ENCODE assay signal across 8 mouse cellular contexts in the genomic region with DNA sequence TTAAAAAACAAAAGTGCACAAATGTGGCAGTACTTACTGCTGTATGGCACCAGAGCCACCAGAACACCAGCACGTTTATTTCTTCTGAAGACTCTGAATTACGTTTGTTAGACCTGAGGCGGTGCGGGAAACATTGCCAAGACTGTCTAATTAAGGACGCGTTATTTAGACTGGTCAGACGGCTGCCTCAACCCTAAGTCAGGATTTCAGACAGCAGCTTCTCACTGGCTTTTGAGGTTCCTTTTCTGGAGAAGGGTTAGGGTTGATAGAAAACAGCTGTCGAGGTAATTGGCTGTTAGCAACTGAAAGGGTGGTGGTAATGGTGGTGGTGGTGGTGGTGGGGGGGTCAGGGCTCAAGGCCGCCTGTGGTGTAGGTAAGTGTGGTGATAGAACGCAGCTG. TPM values are rescaled to one million over a fixed set of nuclear protein-coding genes. Genes with fewer than 3 reads are reported as not detected.
DNase-seq lines count a peak whose midpoint lies in the region; ATAC-seq and TF ChIP-seq lines count a peak whose summit lies in the region.

No protein-coding gene starts in this region.

- WGBS in kidney, embryonic 16.5 days = 4% methylated on average over 10 of the region's 10 CpGs
- WGBS in intestine, embryonic 14.5 days = 7% methylated on average over 10 of the region's 10 CpGs

- TF ChIP-seq POLR2A in myocyte (IDR thresholded peaks at IDR 0.05; ENCODE audit: insufficient read length, low read depth) = no peak

- no peak overlapping the region for H3ac ChIP-seq in myocyte (ENCODE audit: control insufficient read depth, insufficient read length)

- H3K79me2 ChIP-seq in myocyte (ENCODE audit: control insufficient read depth, insufficient read depth) = no peaks in the 10 kb centered on the region

- H3K4me2 ChIP-seq in kidney, embryonic 16.5 days (replicated peaks; ENCODE audit: low read depth, low read length) = peak overlapping the region; percentile 59
- H3K4me2 ChIP-seq in intestine, embryonic 14.5 days (ENCODE audit: low read length) = peak overlapping the region; percentile 50
- peak overlapping the region; percentile 67 for H3K4me2 ChIP-seq in myocyte (ENCODE audit: low read depth)

- intact Hi-C loops in left cerebral cortex, postnatal 10 days (cut with DNase I) = no loop called here

- H3K27me3 ChIP-seq in kidney, embryonic 16.5 days (ENCODE audit: insufficient read depth, low read length) = no peaks in the 10 kb centered on the region; the same call in 1 of the 2 replicates
- H3K27me3 ChIP-seq in intestine, embryonic 14.5 days (replicated peaks; ENCODE audit: control insufficient read depth, insufficient read depth, low read length) = no peaks in the 10 kb centered on the region
- H3K27me3 ChIP-seq in myocyte (ENCODE audit: control insufficient read depth, insufficient read depth, insufficient read length) = no peaks in the 10 kb centered on the region

- no peak overlapping the region for H3K27ac ChIP-seq in kidney, embryonic 16.5 days (ENCODE audit: low read length)
- no peak overlapping the region for H3K27ac ChIP-seq in intestine, embryonic 14.5 days (ENCODE audit: low read depth)

- DNase-seq in kidney, postnatal 36 days = no peak
- DNase-seq in embryo, embryonic 9.5 days (ENCODE audit: extremely low spot score) = peak; percentile 46
- no peak for DNase-seq in intestine, embryonic 14.5 days (ENCODE audit: low spot score)
- no peak for DNase-seq in left cerebral cortex, postnatal 10 days (ENCODE audit: extremely low spot score in 1 of 2, low spot score in 2 of 2)
- no peak for DNase-seq in right cerebral cortex, postnatal 25 days

- no peaks in the 10 kb centered on the region for H3K36me3 ChIP-seq in kidney, embryonic 16.5 days (ENCODE audit: insufficient read depth, low read length)
- H3K36me3 ChIP-seq in intestine, embryonic 14.5 days (ENCODE audit: control insufficient read depth, insufficient read depth, low read length) = no peaks in the 10 kb centered on the region
- H3K36me3 ChIP-seq in myocyte (ENCODE audit: control insufficient read depth, insufficient read depth) = no peaks in the 10 kb centered on the region

- 0 out of 2 replicates have a peak, but pooled peaks cover 11% of the 10 kb centered on the region for H3K4me1 ChIP-seq in kidney, embryonic 16.5 days (ENCODE audit: insufficient read depth, low read length)
- peaks cover 21% of the 10 kb centered on the region for H3K4me1 ChIP-seq in intestine, embryonic 14.5 days (replicated peaks; ENCODE audit: control insufficient read depth, insufficient read depth, low read length)

- H3K9ac ChIP-seq in kidney, embryonic 16.5 days (replicated peaks; ENCODE audit: low read length) = peak overlapping the region; percentile 50
- no peak overlapping the region for H3K9ac ChIP-seq in intestine, embryonic 14.5 days (ENCODE audit: low read length)

- 0 out of 2 replicates have a peak, but pooled peaks have one; percentile 40 for ATAC-seq in kidney, embryonic 16.5 days (ENCODE audit: low FRiP score, low TSS enrichment)
- no peak for ATAC-seq in intestine, embryonic 14.5 days (replicated peaks; ENCODE audit: low FRiP score, low TSS enrichment, low read depth)
- ATAC-seq in cerebellum, adult (ENCODE audit: insufficient number of reproducible peaks, low FRiP score, low TSS enrichment) = no peak

- H3K9me3 ChIP-seq in kidney, embryonic 16.5 days (ENCODE audit: low read length) = no peaks in the 10 kb centered on the region
- H3K9me3 ChIP-seq in intestine, embryonic 14.5 days (ENCODE audit: control insufficient read depth, low read length) = no peaks in the 10 kb centered on the region

- peak overlapping the region; percentile 45 for H3K4me3 ChIP-seq in kidney, embryonic 16.5 days (ENCODE audit: low read length)
- H3K4me3 ChIP-seq in intestine, embryonic 14.5 days (ENCODE audit: low read depth, low read length) = peak overlapping the region; percentile 28
- H3K4me3 ChIP-seq in myocyte = peak overlapping the region; percentile 18

TF ChIP-seq in myocyte, 11 proteins besides CTCF, POLR2A, EP300 and RAD21:
- TF ChIP-seq MYOG (IDR thresholded peaks at IDR 0.05; ENCODE audit: control insufficient read depth in 1 of 3, insufficient read depth in 1 of 3, insufficient read length in 2 of 3, low read depth in 2 of 3) (no peak), MYOD1 (IDR thresholded peaks at IDR 0.05; ENCODE audit: control insufficient read depth in 1 of 3, insufficient read length in 2 of 3, low read depth in 2 of 3) (peak in 1 of 3 experiments; percentile 10), USF1 (IDR thresholded peaks at IDR 0.05; ENCODE audit: low read depth) (no peak)

RNA-seq across cellular contexts. Expression of a gene that starts 10.0 kb away (rescaled TPM):
- 0.50 and 0.54 TPM in 2 replicates for polyA plus RNA-seq in kidney, embryonic 16.5 days (2015; fragmentation: Nextera tagmentation; extraction: Ambion mirVana)
- polyA plus RNA-seq in intestine, embryonic 14.5 days (2014; fragmentation: Nextera tagmentation; extraction: Ambion mirVana) = 0.14 and 0.52 TPM in 2 replicates
- polyA plus RNA-seq in myocyte (2012; fragmentation: generic; extraction: Trizol) = 0.20 TPM
- total RNA-seq in left cerebral cortex, postnatal 10 days (2021) = under 1 TPM; 0.75 to 0.88 TPM

RNA-seq across cellular contexts. Expression of a gene that starts 32.2 kb away (rescaled TPM):
- polyA plus RNA-seq in kidney, embryonic 16.5 days (2015; fragmentation: Nextera tagmentation; extraction: Ambion mirVana) = 4.5 and 5.6 TPM in 2 replicates
- polyA plus RNA-seq in intestine, embryonic 14.5 days (2014; fragmentation: Nextera tagmentation; extraction: Ambion mirVana) = 6.5 and 6.9 TPM in 2 replicates
- 21.5 TPM for polyA plus RNA-seq in myocyte (2012; fragmentation: generic; extraction: Trizol)
- 100 to 1,000 TPM; 265 to 270 TPM for total RNA-seq in left cerebral cortex, postnatal 10 days (2021)

RNA-seq across cellular contexts. Expression of a gene that starts 33.0 kb away (rescaled TPM):
- 0.08 and 0.11 TPM in 2 replicates for polyA plus RNA-seq in kidney, embryonic 16.5 days (2015; fragmentation: Nextera tagmentation; extraction: Ambion mirVana)
- 0.05 and 0.11 TPM in 2 replicates for polyA plus RNA-seq in intestine, embryonic 14.5 days (2014; fragmentation: Nextera tagmentation; extraction: Ambion mirVana)
- 0.02 TPM for polyA plus RNA-seq in myocyte (2012; fragmentation: generic; extraction: Trizol)
- not detected for total RNA-seq in left cerebral cortex, postnatal 10 days (2021)

RNA-seq across cellular contexts. Expression of a gene that starts 35.1 kb away (rescaled TPM):
- polyA plus RNA-seq in kidney, embryonic 16.5 days (2015; fragmentation: Nextera tagmentation; extraction: Ambion mirVana) = 4.3 TPM in 2 replicates
- polyA plus RNA-seq in intestine, embryonic 14.5 days (2014; fragmentation: Nextera tagmentation; extraction: Ambion mirVana) = 12.1 and 15.7 TPM in 2 replicates
- 24.4 TPM for polyA plus RNA-seq in myocyte (2012; fragmentation: generic; extraction: Trizol)
- total RNA-seq in left cerebral cortex, postnatal 10 days (2021) = 10 to 100 TPM; 27.0 to 28.3 TPM

RNA-seq across cellular contexts. Expression of a gene that starts 36.6 kb away (rescaled TPM):
- 4.6 and 6.0 TPM in 2 replicates for polyA plus RNA-seq in kidney, embryonic 16.5 days (2015; fragmentation: Nextera tagmentation; extraction: Ambion mirVana)
- polyA plus RNA-seq in intestine, embryonic 14.5 days (2014; fragmentation: Nextera tagmentation; extraction: Ambion mirVana) = 6.1 and 8.1 TPM in 2 replicates
- 3.3 TPM for polyA plus RNA-seq in myocyte (2012; fragmentation: generic; extraction: Trizol)
- 10 to 100 TPM in 1 of 2 experiments, 1 to 10 TPM in 1; 9.7 to 10.4 TPM for total RNA-seq in left cerebral cortex, postnatal 10 days (2021)
